Mouse (Mus musculus) CD4-positive, CD25-positive, alpha-beta regulatory T cell, adult 2 months (primary cell): ENCODE data around the gene Ssr1.

Experiments
- DNase-seq: peaks from one replicate; pipeline ENCODE4 v3.0.0-alpha.2; 2012; ENCODE audit warnings: low read depth, low spot score

Gene Ssr1

GRCm38 (mm10) chr13:37918336-37919261 lies 75.4 kb downstream of the Ssr1 start:
- no peak for DNase-seq
